Mouse (Mus musculus) cerebellum, adult 9-10 months (tissue): ENCODE measurements at regions not wholly inside any gene's neighbourhood (a gene's known extent, or its start where the extent isn't known, plus 50 kb on each side); places are given as distances from the start of the nearest gene placed in this dataset.

ENCODE experiments used
- DNase-seq: peaks from one replicate; pipeline ENCODE4 v3.0.0; 2022

GRCm38 (mm10) chr5:64401737-64402136 is 245.6 kb downstream of the Tbc1d1 start:
- no peak for DNase-seq

- DNase-seq: no peak
Observed at GRCm38 (mm10) chr5:64403077-64403981, 247.2 kb downstream of the Tbc1d1 start.

GRCm38 (mm10) chr5:64403982-64404345 is 247.9 kb downstream of the Tbc1d1 start:
- DNase-seq: no peak

GRCm38 (mm10) chr5:64404512-64404911 is 248.4 kb downstream of the Tbc1d1 start:
- no peak for DNase-seq

GRCm38 (mm10) chr5:64408938-64409337 is 252.8 kb downstream of the Tbc1d1 start:
- no peak for DNase-seq

GRCm38 (mm10) chr5:64410621-64411020 is 254.5 kb downstream of the Tbc1d1 start:
- no peak for DNase-seq

GRCm38 (mm10) chr5:64414519-64414918 is 258.4 kb downstream of the Tbc1d1 start:
- DNase-seq: no peak

GRCm38 (mm10) chr5:64419395-64419794 is 263.3 kb downstream of the Tbc1d1 start:
- no peak for DNase-seq

- no peak for DNase-seq
Observed at GRCm38 (mm10) chr5:64422787-64423587, 266.9 kb downstream of the Tbc1d1 start.

- DNase-seq: no peak
Observed at GRCm38 (mm10) chr5:64428822-64429221, 272.7 kb downstream of the Tbc1d1 start.

GRCm38 (mm10) chr5:64430501-64430900 is 274.4 kb downstream of the Tbc1d1 start:
- DNase-seq: no peak

- DNase-seq: no peak
Observed at GRCm38 (mm10) chr5:64431624-64432023, 275.5 kb downstream of the Tbc1d1 start.

- no peak for DNase-seq
Observed at GRCm38 (mm10) chr5:64433786-64434185, 277.7 kb downstream of the Tbc1d1 start.

- no peak for DNase-seq
Observed at GRCm38 (mm10) chr5:64435491-64435890, 279.4 kb downstream of the Tbc1d1 start.

GRCm38 (mm10) chr5:64435958-64436357 is 279.9 kb downstream of the Tbc1d1 start:
- no peak for DNase-seq

GRCm38 (mm10) chr5:64437720-64438119 is 281.6 kb downstream of the Tbc1d1 start:
- no peak for DNase-seq

GRCm38 (mm10) chr5:64438446-64439134 is 282.5 kb downstream of the Tbc1d1 start:
- no peak for DNase-seq

GRCm38 (mm10) chr5:64447847-64448246 is 291.7 kb downstream of the Tbc1d1 start:
- DNase-seq: no peak

- no peak for DNase-seq
Observed at GRCm38 (mm10) chr5:64452668-64453334, 296.7 kb downstream of the Tbc1d1 start.

- no peak for DNase-seq
Observed at GRCm38 (mm10) chr5:64459807-64460206, 303.7 kb downstream of the Tbc1d1 start.

- no peak for DNase-seq
Observed at GRCm38 (mm10) chr5:64460891-64461290, 304.8 kb downstream of the Tbc1d1 start.

- DNase-seq: no peak
Observed at GRCm38 (mm10) chr5:64461592-64461991, 305.5 kb downstream of the Tbc1d1 start.

- DNase-seq: no peak
Observed at GRCm38 (mm10) chr5:64462411-64462810, 306.3 kb downstream of the Tbc1d1 start.
